Mouse (Mus musculus) left cerebral cortex, adult 18-20 months (tissue): ENCODE measurements around the gene Mea1. TPM values are rescaled to one million over a fixed set of nuclear protein-coding genes. Genes with fewer than 3 reads are reported as not detected.

Source experiments
- DNase-seq, 2 experiments: peaks; one replicate each; pipeline ENCODE4 v3.0.0; 2021 to 2022; ENCODE audit warnings: low spot score in 2 of 2, mixed read lengths in 1 of 2
- total RNA-seq, 2 experiments: library from RNA; stranded (reverse); gene quantifications; 2 replicates each; pipeline ENCODE4 v1.2.3; 2021

Mea1 gene
- total RNA-seq, 2 experiments from 2014 or later, result 120 to 125 TPM

- no peak for DNase-seq
Observed at GRCm38 (mm10) chr17:46702506-46702905, 23.9 kb downstream of the Mea1 start.

- no peak for DNase-seq
Observed at GRCm38 (mm10) chr17:46703971-46704886, 25.6 kb downstream of the Mea1 start.

GRCm38 (mm10) chr17:46704887-46705835 is 26.6 kb downstream of the Mea1 start, which contains the start of gene Ppp2r5d:
Gene Ppp2r5d, minus strand, starts transcription at chr17:46705111.
- DNase-seq, result peak; percentile 93 to 96

- DNase-seq, result no peak
Observed at GRCm38 (mm10) chr17:46706375-46707089, 27.9 kb downstream of the Mea1 start.

GRCm38 (mm10) chr17:46710959-46711597 is 32.5 kb downstream of the Mea1 start, which contains the start of gene Pex6:
Gene Pex6, plus strand, starts transcription at chr17:46711463.
- peak; percentile 89 to 92 for DNase-seq

GRCm38 (mm10) chr17:46711612-46712271 is 33.1 kb downstream of the Mea1 start:
- DNase-seq, result peak; percentile 36 to 49

GRCm38 (mm10) chr17:46712442-46712841 is 33.8 kb downstream of the Mea1 start:
- DNase-seq, result no peak

GRCm38 (mm10) chr17:46713849-46714248 is 35.3 kb downstream of the Mea1 start:
- no peak for DNase-seq

- DNase-seq, result no peak
Observed at GRCm38 (mm10) chr17:46714756-46715481, 36.3 kb downstream of the Mea1 start.

- no peak for DNase-seq
Observed at GRCm38 (mm10) chr17:46721077-46721476, 42.5 kb downstream of the Mea1 start.

- DNase-seq, result no peak
Observed at GRCm38 (mm10) chr17:46724477-46725084, 46.0 kb downstream of the Mea1 start.

GRCm38 (mm10) chr17:46725273-46725672 is 46.7 kb downstream of the Mea1 start:
- no peak for DNase-seq

- DNase-seq, result no peak
Observed at GRCm38 (mm10) chr17:46725731-46726645, 47.4 kb downstream of the Mea1 start.

GRCm38 (mm10) chr17:46727271-46727670 is 48.7 kb downstream of the Mea1 start:
- DNase-seq, result no peak

GRCm38 (mm10) chr17:46728021-46728420 is 49.4 kb downstream of the Mea1 start:
- DNase-seq, result no peak

- no peak for DNase-seq
Observed at GRCm38 (mm10) chr17:46728496-46728895, 49.9 kb downstream of the Mea1 start.

GRCm38 (mm10) chr17:46728904-46729318 is 50.3 kb downstream of the Mea1 start, which contains the start of gene Gnmt:
Gene Gnmt, minus strand, starts transcription at chr17:46729168.
- DNase-seq, result no peak
